Mouse (Mus musculus) hindbrain, embryonic 10.5 days (tissue): Measurements from ENCODE around the gene Magel2. TPM values are rescaled to one million over a fixed set of nuclear protein-coding genes. Genes with fewer than 3 reads are reported as not detected.

ENCODE experiments used
- DNase-seq: peaks from one replicate; pipeline ENCODE4 v3.0.0-alpha.2; 2017; ENCODE audit warnings: low spot score
- H3K27ac ChIP-seq: fragments of 300-500 bp; sonication (generic); 2 replicates; pipeline ENCODE4 v1.5.1; 2016; ENCODE audit warnings: mild to moderate bottlenecking, moderate library complexity
- H3K27me3 ChIP-seq: fragments of 300-500 bp; sonication (generic); 2 replicates; pipeline ENCODE4 v1.6.1; 2016; ENCODE audit warnings: mild to moderate bottlenecking; ENCODE audit not compliant: poor library complexity, insufficient read depth, severe bottlenecking
- H3K36me3 ChIP-seq: fragments of 300-500 bp; sonication (generic); 2 replicates; pipeline ENCODE4 v1.6.1; 2016; ENCODE audit warnings: mild to moderate bottlenecking, moderate library complexity
- H3K4me1 ChIP-seq: fragments of 300-500 bp; sonication (generic); replicated peaks from 2 replicates; pipeline ENCODE4 v1.6.1; 2016; ENCODE audit warnings: mild to moderate bottlenecking
- H3K4me3 ChIP-seq: fragments of 300-500 bp; sonication (generic); 2 replicates; pipeline ENCODE4 v1.5.1; 2016; ENCODE audit warnings: mild to moderate bottlenecking, moderate library complexity
- H3K9me3 ChIP-seq: fragments of 300-500 bp; sonication (generic); 2 replicates; pipeline ENCODE4 v1.6.1; 2016; ENCODE audit warnings: mild to moderate bottlenecking, moderate library complexity
- WGBS: fragments of 180-500 bp; shearing (Covaris S2); methylation state at CpG from one replicate; pipeline ENCODE4 v1.1.7; 2016; 5-methylcytosine and 5-hydroxymethylcytosine counted together
- polyA plus RNA-seq: library from polyadenylated mRNA; unstranded; fragments of >200 nt; fragmentation: Nextera tagmentation; extraction: Ambion mirVana; gene quantifications from 2 replicates; pipeline ENCODE4 v1.2.1, GENCODE M21; 2016

Gene Magel2
- 5.5 and 11.8 TPM in 2 replicates for polyA plus RNA-seq

DNA sequence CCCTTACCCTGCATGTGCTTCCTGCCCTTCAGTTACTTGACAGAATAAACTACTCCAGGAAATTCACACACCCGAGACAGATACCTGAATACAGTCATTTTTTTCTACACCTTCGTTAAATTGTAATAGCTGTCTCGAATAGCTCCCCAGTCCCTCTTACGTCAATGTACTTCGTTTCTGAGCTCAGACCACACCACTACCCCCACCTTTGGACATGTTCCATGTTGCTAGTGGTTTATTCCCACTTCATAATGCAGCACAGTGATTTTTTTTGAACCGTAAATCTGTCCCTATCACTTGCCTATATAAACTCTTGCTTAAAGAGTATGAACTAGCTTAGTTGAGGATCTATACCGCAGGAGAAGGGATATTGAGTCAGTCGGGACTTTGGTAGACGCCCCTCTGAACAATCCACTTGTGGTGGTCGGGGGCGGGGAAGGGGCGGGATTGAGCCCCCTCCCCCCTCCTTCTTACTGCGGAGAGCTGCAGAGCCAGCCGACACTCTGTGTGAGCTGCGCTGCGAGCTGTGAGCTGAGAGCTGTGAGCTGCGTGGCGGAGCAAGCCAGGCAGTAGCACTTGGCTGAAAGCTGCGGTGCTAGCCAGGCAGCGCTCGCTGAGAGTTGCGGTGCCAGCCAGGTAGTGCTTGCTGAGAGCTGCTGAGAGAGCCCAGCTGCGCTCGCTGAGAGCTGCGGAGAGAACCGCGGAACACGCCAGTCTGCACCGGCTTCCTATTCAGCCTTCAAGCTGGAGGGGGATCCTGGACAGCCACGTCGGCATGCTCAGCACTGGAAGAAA, at the start of gene Magel2:
Gene Magel2 (plus strand): TSS at position 501 of the 795 bp plus-strand sequence.
- Histone ChIP-seq H3K9me3 (peaks cover 51% of the 10 kb centered on the region), H3K4me3 (peak within 1 kb of the TSS; percentile 58), H3K4me1 (peaks cover 23% of the 10 kb centered on the region), H3K36me3 (peaks cover 21% of the 10 kb centered on the region), H3K27me3 (no peaks in the 10 kb centered on the region), H3K27ac (peak within 1 kb of the TSS; percentile 76)
- WGBS: 22% methylated on average over 31 of the region's 31 CpGs
- peak; percentile 61 for DNase-seq

DNA sequence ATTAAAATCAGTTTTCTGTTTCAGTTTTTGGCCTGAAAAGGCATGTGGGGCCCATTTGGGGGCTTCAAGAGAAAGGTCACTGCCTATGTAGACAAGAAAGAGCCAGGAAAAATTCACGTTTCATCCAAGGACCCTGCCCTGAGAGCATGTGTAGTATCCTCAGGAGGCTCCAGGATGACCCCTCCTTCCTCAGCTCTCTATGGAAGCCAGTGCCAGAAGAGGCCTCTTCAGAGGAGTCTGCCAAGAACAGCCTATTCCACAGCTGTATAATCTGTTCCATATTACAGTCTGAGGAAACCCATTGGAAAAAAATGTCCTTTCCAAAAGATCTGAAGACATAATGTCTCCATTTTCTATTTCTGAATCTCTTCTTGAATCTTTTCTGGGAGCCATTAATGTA, 31.4 kb upstream of the Magel2 start:
- 33% methylated on average over 1 of the region's 1 CpGs for WGBS
- DNase-seq: no peak
- no peak overlapping the region for H3K27ac ChIP-seq
- H3K4me3 ChIP-seq: no peak overlapping the region
- peaks cover 20% of the 10 kb centered on the region for H3K9me3 ChIP-seq
- H3K36me3 ChIP-seq: peaks cover 5% of the 10 kb centered on the region; the same call in 1 of the 2 replicates
- peaks cover 16% of the 10 kb centered on the region for H3K4me1 ChIP-seq
- H3K27me3 ChIP-seq: no peaks in the 10 kb centered on the region

DNA sequence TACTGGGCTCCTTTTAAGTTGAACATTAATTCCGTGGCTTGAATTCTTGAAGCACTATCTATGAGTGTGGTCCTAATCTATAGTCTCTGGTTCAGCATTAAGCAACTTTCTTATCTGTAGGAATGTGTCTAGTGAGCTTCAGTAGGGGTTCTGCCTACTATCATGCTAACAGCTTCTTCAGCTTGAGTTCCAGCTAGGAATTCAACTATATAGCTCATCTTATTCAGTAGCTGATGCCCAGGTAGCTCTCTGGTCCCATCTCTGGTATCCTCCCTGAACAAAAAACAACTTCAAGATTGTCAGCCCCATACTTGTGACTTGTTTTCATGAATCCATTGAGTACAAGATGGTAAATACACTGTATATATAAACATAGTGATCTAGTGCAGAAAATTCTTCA, 30.5 kb upstream of the Magel2 start, which contains the start of gene Ndn:
Gene Ndn (plus strand): TSS at position 301 of the 400 bp plus-strand sequence.
- Histone ChIP-seq H3K4me3 (no peak within 1 kb of the TSS), H3K36me3 (no peaks in the 10 kb centered on the region), H3K9me3 (peaks cover 24% of the 10 kb centered on the region), H3K27me3 (no peaks in the 10 kb centered on the region), H3K4me1 (peaks cover 16% of the 10 kb centered on the region), H3K27ac (no peak within 1 kb of the TSS)
- WGBS: 68% methylated on average over 1 of the region's 1 CpGs
- no peak for DNase-seq

DNA sequence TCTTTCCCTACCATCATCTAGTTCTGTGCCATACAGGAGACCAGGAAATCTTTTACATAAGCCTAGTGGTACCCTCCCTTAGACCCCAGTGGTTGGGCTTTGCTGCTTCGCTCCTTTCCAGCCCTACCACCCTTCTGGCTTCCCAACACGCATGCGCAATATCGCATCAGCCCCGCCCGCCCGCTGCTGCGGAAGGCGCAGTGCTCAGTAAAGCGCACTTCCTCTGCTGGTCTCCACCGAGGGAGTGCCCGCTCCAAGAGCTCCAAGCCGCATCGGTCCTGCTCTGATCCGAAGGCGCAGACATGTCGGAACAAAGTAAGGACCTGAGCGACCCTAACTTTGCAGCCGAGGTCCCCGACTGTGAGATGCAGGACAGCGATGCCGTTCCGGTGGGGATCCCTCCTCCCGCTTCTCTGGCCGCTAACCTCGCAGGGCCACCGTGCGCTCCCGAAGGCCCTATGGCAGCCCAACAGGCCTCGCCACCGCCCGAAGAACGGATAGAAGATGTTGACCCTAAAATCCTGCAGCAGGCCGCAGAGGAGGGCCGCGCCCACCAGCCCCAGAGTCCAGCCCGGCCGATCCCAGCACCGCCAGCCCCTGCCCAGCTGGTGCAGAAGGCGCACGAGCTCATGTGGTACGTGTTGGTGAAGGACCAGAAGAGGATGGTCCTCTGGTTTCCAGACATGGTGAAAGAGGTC, 28.6 kb upstream of the Magel2 start:
- Histone ChIP-seq H3K4me1 (peaks cover 16% of the 10 kb centered on the region), H3K27me3 (no peaks in the 10 kb centered on the region), H3K36me3 (no peaks in the 10 kb centered on the region), H3K27ac (peak overlapping the region; percentile 87), H3K4me3 (peak overlapping the region; percentile 61), H3K9me3 (peaks cover 24% of the 10 kb centered on the region)
- 12% methylated on average over 42 of the region's 42 CpGs for WGBS
- peak; percentile 82 for DNase-seq

DNA sequence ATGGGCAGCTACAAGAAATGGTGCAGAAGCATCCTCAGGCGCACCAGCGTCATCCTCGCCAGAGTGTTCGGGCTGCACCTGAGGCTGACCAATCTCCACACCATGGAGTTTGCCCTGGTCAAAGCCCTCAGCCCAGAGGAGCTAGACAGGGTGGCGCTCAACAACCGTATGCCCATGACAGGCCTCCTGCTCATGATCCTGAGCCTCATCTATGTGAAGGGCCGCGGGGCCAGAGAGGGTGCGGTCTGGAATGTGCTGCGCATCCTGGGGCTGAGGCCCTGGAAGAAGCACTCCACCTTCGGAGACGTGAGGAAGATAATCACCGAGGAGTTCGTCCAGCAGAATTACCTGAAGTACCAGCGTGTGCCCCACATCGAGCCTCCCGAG, 28.0 kb upstream of the Magel2 start:
- Histone ChIP-seq H3K27me3 (no peaks in the 10 kb centered on the region), H3K27ac (peak overlapping the region; percentile 87), H3K4me1 (peaks cover 16% of the 10 kb centered on the region), H3K36me3 (no peaks in the 10 kb centered on the region), H3K9me3 (peaks cover 24% of the 10 kb centered on the region), H3K4me3 (peak overlapping the region; percentile 61)
- WGBS: 32% methylated on average over 17 of the region's 17 CpGs
- DNase-seq: no peak

DNA sequence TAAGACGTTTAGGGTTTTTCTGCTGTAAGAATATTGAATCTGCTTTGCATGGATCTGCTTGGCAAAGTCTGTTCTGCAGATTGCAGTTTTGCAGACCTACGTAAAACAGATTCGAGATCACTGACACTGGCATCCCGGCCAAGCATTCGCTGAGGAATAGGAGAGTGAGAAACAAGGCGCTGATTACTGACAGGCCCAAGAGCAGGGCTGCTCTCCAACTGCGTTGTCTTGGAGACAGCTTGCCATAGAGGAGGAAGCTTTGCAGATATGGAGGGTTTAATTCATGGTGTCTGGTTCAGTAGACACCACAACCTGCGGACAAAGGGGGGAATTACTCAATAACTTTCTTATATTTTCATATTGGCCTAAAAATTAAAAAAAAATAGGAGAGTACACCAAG, 25.5 kb upstream of the Magel2 start:
- peak; percentile 2 for DNase-seq
- Histone ChIP-seq H3K9me3 (peaks cover 17% of the 10 kb centered on the region), H3K4me1 (peaks cover 16% of the 10 kb centered on the region), H3K4me3 (no peak overlapping the region), H3K27me3 (no peaks in the 10 kb centered on the region), H3K27ac (no peak overlapping the region), H3K36me3 (no peaks in the 10 kb centered on the region)
- 54% methylated on average over 8 of the region's 8 CpGs for WGBS

DNA sequence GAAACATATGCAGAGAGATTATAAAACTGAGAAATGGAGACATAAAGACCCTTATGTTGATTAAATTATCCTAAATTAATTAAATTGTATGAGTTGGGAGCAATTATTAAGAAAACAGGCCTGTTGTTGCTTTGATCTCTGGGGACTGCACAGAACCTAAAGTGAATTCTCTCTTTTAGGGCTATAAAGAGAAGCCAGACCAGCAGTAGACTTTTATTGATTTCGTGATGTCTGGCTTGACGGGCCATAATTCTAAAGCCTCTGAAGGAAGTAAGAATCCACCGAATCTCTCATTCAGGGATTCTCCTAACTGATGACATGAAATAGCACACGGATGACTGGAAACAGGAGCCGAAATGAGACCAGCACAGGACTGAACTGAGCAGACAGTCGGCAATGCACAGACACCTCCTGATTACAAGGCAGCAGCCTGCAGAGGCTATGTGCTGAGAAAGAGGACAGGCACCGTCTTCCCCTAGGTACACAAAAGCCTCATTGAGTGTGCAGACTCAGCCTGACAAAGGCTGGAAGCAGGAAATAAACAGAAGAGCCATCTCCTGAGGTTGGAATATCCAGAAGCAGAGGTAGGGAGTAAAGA, 11.7 kb upstream of the Magel2 start:
- no peak for DNase-seq
- Histone ChIP-seq H3K4me3 (peak overlapping the region; percentile 24; the same call in 1 of the 2 replicates), H3K4me1 (no peaks in the 10 kb centered on the region), H3K27ac (peak overlapping the region; percentile 75), H3K36me3 (no peaks in the 10 kb centered on the region), H3K9me3 (peaks cover 7% of the 10 kb centered on the region; the same call in 1 of the 2 replicates), H3K27me3 (no peaks in the 10 kb centered on the region)
- WGBS: 57% methylated on average over 7 of the region's 7 CpGs

DNA sequence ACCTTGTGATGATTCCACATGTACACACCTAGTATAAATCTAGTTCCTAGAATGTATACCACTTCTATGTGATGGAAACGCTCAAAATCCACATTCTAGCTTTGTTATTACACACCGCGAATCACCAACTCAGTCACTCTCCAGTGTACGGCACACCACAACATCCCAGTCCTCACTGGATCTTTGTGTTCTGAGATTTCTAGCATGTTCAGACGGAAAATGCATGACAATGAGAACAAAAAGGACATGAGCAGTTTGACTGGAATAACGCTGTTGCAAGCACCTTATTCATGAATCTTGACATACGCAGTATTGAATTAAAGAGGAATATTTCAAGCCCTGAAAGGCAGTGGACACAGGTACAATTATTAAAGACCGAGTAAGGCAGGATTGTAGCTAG, 10.1 kb upstream of the Magel2 start:
- Histone ChIP-seq H3K4me3 (no peak overlapping the region), H3K4me1 (no peaks in the 10 kb centered on the region), H3K27ac (no peak overlapping the region), H3K27me3 (no peaks in the 10 kb centered on the region), H3K9me3 (peaks cover 7% of the 10 kb centered on the region; the same call in 1 of the 2 replicates), H3K36me3 (no peaks in the 10 kb centered on the region)
- WGBS: 75% methylated on average over 8 of the region's 8 CpGs
- DNase-seq: no peak

DNA sequence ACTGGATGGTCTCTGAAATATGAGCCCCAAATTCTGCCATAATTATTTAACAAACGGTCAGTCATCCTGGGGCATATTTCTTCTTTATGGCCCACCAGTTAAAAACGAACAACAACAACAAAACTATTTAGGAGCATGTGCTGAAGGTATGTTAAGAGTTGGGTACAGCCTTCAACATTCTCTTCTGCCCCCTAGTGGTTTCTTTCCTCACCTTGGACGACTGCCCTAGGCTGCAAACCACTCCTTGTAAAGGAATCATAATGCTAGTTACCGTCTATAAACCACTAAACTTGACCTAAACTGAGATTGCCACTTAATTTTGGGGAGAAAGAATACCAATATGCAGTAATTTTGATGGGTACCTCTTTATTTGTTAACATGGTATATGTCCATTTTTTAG, 1.2 kb upstream of the Magel2 start:
- H3K27me3 ChIP-seq: no peaks in the 10 kb centered on the region
- H3K36me3 ChIP-seq: peaks cover 16% of the 10 kb centered on the region
- H3K27ac ChIP-seq: no peak overlapping the region
- no peak for DNase-seq
- H3K9me3 ChIP-seq: peaks cover 51% of the 10 kb centered on the region
- WGBS: 43% methylated on average over 4 of the region's 4 CpGs
- no peak overlapping the region for H3K4me3 ChIP-seq
- H3K4me1 ChIP-seq: peaks cover 23% of the 10 kb centered on the region

DNA sequence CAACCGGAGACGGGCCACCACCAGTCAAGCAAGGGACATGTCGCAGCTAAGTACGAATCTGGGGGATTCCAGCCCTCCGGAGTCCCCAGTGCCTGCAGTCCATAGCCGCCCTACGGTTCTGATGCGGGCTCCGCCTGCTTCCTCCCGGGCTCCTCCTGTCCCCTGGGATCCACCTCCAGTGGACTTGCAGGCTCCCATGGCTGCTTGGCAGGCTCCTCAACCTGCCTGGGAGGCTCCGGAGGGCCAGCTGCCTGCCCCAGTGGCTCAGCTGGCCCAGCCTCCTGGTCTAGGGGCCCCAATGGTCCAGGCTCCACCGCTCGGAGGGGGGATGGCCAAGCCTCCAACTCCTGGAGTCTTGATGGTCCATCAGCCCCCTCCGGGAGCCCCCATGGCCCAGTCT, 503 bp downstream of the Magel2 start:
- Histone ChIP-seq H3K9me3 (peaks cover 54% of the 10 kb centered on the region), H3K27me3 (no peaks in the 10 kb centered on the region), H3K27ac (peak overlapping the region; percentile 76), H3K36me3 (peaks cover 21% of the 10 kb centered on the region), H3K4me1 (peaks cover 23% of the 10 kb centered on the region), H3K4me3 (peak overlapping the region; percentile 58)
- DNase-seq: no peak
- WGBS: 28% methylated on average over 14 of the region's 14 CpGs

DNA sequence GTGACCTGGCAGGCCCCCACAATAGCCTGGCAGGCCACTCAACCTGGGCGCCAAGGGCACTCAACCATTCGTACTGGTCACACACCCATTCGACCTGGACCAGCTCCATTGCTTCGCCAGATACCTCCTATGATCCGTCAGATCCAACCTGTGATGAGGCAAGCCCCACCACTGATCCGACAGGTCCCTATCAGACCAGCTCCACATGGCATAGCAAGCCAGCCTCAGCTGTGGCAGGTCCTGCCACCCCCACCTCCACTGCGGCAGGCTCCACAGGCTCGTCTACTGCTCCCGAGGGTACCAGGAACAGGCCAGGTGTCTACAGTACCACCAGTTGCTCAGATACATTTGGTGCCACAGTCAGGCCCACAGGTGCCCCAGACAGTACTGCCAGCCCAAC, 1.7 kb downstream of the Magel2 start:
- H3K27me3 ChIP-seq: no peaks in the 10 kb centered on the region
- H3K27ac ChIP-seq: no peak overlapping the region
- H3K9me3 ChIP-seq: peaks cover 55% of the 10 kb centered on the region
- peaks cover 21% of the 10 kb centered on the region for H3K36me3 ChIP-seq
- DNase-seq: no peak
- 0 out of 2 replicates have a peak overlapping the region, but pooled peaks have one; percentile 58 for H3K4me3 ChIP-seq
- peaks cover 23% of the 10 kb centered on the region for H3K4me1 ChIP-seq
- WGBS: 87% methylated on average over 9 of the region's 9 CpGs

DNA sequence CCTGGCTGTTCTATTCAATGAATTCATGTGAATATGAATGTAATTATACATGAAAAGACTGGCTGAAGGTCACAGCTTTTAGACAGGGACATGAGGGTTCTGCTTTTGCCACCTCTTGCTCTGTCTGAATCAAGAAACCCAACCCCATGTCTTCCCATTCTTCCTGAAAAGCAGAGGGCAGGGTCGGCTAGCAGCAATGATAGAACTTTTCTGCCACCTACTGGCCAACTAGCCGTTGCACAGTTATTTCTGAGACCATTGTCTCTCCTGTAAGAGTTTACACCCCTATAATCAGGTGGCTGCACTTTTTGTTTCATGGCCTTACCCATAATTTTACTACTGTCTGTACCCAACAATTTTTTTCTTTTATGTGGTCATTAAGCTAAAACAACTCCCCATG, 5.6 kb downstream of the Magel2 start:
- Histone ChIP-seq H3K27me3 (no peaks in the 10 kb centered on the region), H3K27ac (no peak overlapping the region), H3K36me3 (peaks cover 21% of the 10 kb centered on the region), H3K4me3 (no peak overlapping the region), H3K4me1 (peaks cover 15% of the 10 kb centered on the region), H3K9me3 (peaks cover 40% of the 10 kb centered on the region)
- 12% methylated on average over 2 of the region's 2 CpGs for WGBS
- no peak for DNase-seq
